Mouse (Mus musculus): ENCODE results near the gene Gstp1. TPM values are rescaled to one million over a fixed set of nuclear protein-coding genes. Genes with fewer than 3 reads are reported as not detected.

Gene Gstp1
- polyA plus RNA-seq (2021), result 1,288 TPM

DNA sequence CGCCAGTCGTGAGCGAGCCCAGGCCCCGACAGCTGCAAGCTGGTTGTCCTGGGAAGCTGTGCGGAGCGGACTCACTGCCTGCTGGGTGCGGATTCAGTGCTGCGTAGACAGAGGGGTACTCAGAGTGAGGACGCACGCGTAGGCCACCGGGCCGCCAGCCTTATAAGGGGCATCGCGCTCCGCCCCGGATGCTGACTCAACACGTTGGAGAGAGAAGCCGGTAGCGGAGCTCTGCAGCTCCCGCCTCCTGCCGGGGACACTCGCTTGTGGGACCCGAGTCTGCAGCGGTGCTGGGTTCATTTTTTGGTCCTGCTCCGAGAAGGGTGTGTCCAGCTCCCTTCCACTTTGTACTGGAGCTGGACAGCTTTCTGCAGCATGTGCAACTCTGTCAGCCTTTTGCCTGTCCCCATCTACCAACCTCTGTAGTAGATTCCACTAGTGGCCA lies at the start of gene Gstp1:
TSS of gene Gstp1 (minus strand) at position 198 of the 445 bp plus-strand sequence.
- in situ Hi-C loops (cut with MboI; ENCODE audit: low pct_unique_long_range_greater_than_20kb), result no loop called here
- POLR2A ChIA-PET, result interaction anchor here (0.6 to 1.2 kb wide), 3 partner anchors 8 to 187 kb away, joined by 3 to 6 read pairs (median 3); partner anchors contain the start of gene Gstp2
- DNase-seq (ENCODE audit: low read depth, low spot score), result no peak

GRCm38 (mm10) chr19:4087090-4087489 lies 49.3 kb upstream of the Gstp1 start:
- peak; percentile 14 for ATAC-seq
- in situ Hi-C loops (cut with MboI; ENCODE audit: low pct_unique_long_range_greater_than_20kb), result loop anchor here (5.0 kb wide), 2 partner anchors 35 to 70 kb away; no protein-coding TSS in a partner anchor
- POLR2A ChIA-PET, result no interaction called here

More for the DNA sequence above, at the start of gene Gstp1:
- CTCF ChIA-PET, result interaction anchor here (0.7 to 1.5 kb wide), 4 partner anchors 10 to 25 kb away, joined by 3 to 9 read pairs (median 4); partner anchors contain the start of gene Ndufv1
- no peaks in the 10 kb centered on the region for H3K27me3 ChIP-seq
- TF ChIP-seq CTCF (IDR thresholded peaks at IDR 0.05), result no peak
- peak; percentile 72 for ATAC-seq

DNA sequence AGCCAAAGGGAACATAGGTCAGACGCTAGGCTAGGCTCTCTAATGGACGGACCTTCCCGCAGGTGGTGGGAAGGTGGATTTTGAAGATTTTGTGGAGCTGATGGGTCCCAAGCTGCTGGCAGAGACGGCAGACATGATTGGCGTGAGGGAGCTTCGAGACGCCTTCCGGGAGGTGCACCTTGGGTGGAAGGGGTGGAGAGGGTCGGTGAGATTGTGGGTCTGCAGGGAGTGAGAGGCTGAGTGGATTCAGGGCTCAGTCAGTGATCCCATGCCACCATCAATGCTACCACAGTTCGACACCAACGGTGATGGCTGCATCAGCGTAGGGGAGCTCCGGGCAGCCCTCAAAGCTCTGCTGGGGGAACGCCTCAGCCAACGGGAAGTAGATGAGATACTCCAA lies 48.4 kb upstream of the Gstp1 start:
- no peak for ATAC-seq
- no peak for DNase-seq (ENCODE audit: low read depth, low spot score)
- POLR2A ChIA-PET, result no interaction called here
- peaks cover 21% of the 10 kb centered on the region for H3K27me3 ChIP-seq
- TF ChIP-seq CTCF (IDR thresholded peaks at IDR 0.05), result no peak
- in situ Hi-C loops (cut with MboI; ENCODE audit: low pct_unique_long_range_greater_than_20kb), result loop anchor here (5.0 kb wide), 2 partner anchors 34 to 69 kb away; no protein-coding TSS in a partner anchor
- CTCF ChIA-PET, result interaction anchor here (1.0 to 6.1 kb wide), 5 partner anchors 18 to 73 kb away, joined by 3 to 31 read pairs (median 12); partner anchors contain the start of gene Ndufv1

More at GRCm38 (mm10) chr19:4087090-4087489, 49.3 kb upstream of the Gstp1 start:
- peaks cover 16% of the 10 kb centered on the region for H3K27me3 ChIP-seq
- CTCF ChIA-PET, result interaction anchor here (1.0 kb wide), 1 partner anchor 74 kb away, joined by 3 read pairs; the partner anchor contains the start of gene Ndufv1
- DNase-seq (ENCODE audit: low read depth, low spot score), result no peak
- no peak for TF ChIP-seq CTCF (IDR thresholded peaks at IDR 0.05)

- CTCF ChIA-PET, result interaction anchor here (0.6 to 6.1 kb wide), 6 partner anchors 9 to 122 kb away, joined by 3 to 31 read pairs (median 8); no protein-coding TSS in a partner anchor
- in situ Hi-C loops (cut with MboI; ENCODE audit: low pct_unique_long_range_greater_than_20kb), result loop anchor here (5.0 kb wide), 2 partner anchors 33 to 68 kb away; no protein-coding TSS in a partner anchor
- no peak for TF ChIP-seq CTCF (IDR thresholded peaks at IDR 0.05)
- DNase-seq (ENCODE audit: low read depth, low spot score) (no peak), ATAC-seq (no peak)
- peaks cover 21% of the 10 kb centered on the region for H3K27me3 ChIP-seq
- POLR2A ChIA-PET, result interaction anchor here (0.5 kb wide), 1 partner anchor 28 kb away, joined by 4 read pairs; no protein-coding TSS in a partner anchor
These were observed 47.2 kb upstream of the Gstp1 start for GRCm38 (mm10) chr19:4084984-4085383.

- no peak for DNase-seq (ENCODE audit: low read depth, low spot score)
- ATAC-seq, result no peak
- H3K27me3 ChIP-seq, result peaks cover 22% of the 10 kb centered on the region
- CTCF ChIA-PET, result interaction anchor here (1.1 to 6.1 kb wide), 5 partner anchors 11 to 36 kb away, joined by 3 to 31 read pairs (median 12); partner anchors contain the start of gene Cdk2ap2
- no peak for TF ChIP-seq CTCF (IDR thresholded peaks at IDR 0.05)
- POLR2A ChIA-PET, result no interaction called here
- in situ Hi-C loops (cut with MboI; ENCODE audit: low pct_unique_long_range_greater_than_20kb), result no loop called here
These were observed 46.0 kb upstream of the Gstp1 start for GRCm38 (mm10) chr19:4083826-4084225.

DNA sequence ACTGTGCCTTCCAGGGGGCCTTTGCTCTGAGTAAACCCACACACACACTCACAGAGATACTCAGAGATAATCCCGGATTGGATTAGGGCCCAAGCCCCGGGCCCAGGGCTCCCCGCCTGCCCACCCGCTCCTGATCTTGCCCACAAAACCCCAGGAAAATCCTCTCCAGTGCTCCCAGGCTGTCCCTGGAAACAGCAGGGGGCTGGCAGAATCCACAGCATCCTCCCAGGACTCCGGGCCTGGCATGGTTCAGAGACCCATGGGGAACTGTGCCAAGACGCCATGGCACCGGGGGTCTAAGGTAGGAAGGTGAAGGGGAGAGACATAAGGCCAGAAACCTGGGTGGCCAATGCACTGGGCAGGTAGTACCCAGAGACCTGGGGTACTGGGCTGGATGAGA lies 45.5 kb upstream of the Gstp1 start:
- CTCF ChIA-PET, result interaction anchor here (1.1 to 6.1 kb wide), 3 partner anchors 13 to 31 kb away, joined by 3 to 31 read pairs (median 12); partner anchors contain the start of gene Cdk2ap2
- POLR2A ChIA-PET, result no interaction called here
- DNase-seq (ENCODE audit: low read depth, low spot score), result no peak
- in situ Hi-C loops (cut with MboI; ENCODE audit: low pct_unique_long_range_greater_than_20kb), result no loop called here
- ATAC-seq, result no peak
- peaks cover 22% of the 10 kb centered on the region for H3K27me3 ChIP-seq
- no peak for TF ChIP-seq CTCF (IDR thresholded peaks at IDR 0.05)

DNA sequence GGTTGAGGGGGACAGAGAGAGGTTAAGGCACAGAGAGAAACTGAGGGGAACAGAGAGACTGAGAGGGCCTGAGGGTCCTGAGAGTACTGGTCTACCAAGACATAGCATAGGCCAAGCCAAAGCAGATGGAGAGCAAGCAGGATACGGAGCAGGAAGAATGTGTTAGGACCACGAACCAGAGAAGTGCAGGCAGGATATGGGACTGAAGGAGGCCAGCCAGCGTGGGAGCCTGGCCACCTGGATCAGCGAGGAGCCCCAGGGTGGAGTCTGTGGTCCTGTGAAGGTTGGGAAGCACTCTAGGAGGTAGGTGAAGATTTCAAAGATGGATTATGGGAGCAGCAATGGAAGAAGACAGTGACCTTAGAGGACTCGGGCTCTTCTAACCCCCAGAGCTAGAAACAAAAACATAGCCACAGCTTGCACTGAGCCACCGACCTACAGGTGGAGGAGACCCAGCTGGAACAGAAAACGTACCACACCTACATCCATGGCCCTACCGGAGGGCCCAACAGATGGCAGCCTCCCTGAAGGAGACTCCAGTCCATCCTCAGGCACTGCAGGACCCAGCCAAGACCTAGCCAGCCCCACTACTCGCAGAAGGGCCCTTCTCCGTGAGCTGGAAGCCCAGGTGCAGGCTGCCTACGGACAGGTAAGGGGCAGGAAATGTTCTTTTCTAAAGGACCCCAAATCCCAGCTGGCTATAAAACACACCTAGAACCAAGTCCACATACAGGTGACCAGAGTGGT lies 44.6 kb upstream of the Gstp1 start:
- ATAC-seq, result no peak
- in situ Hi-C loops (cut with MboI; ENCODE audit: low pct_unique_long_range_greater_than_20kb), result no loop called here
- no peak for DNase-seq (ENCODE audit: low read depth, low spot score)
- CTCF ChIA-PET, result interaction anchor here (3.7 to 6.1 kb wide), 2 partner anchors 27 to 30 kb away, joined by 12 to 31 read pairs; no protein-coding TSS in a partner anchor
- POLR2A ChIA-PET, result no interaction called here
- TF ChIP-seq CTCF (IDR thresholded peaks at IDR 0.05), result no peak
- H3K27me3 ChIP-seq, result peaks cover 22% of the 10 kb centered on the region

DNA sequence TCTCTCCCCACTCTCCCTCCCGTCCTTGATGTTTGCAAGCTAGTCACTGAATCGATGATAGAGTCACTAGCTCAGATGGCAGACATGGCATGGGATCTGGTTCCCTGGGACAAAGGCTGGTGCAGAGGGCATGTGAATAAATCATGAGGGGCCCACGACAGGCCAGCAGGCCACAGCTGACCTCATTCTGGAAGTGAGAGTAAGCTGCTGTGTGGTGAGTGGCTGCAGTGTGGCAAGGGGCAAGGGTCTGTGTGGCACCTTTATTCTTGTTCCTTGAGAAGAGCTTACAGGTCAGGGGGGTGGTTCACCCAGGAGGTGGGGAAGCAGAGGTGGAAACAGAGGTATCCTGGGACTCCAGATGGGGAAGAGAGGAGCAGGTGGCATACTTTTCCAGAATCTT lies 43.6 kb upstream of the Gstp1 start, which contains the start of gene Cabp2:
TSS of gene Cabp2 (plus strand) at position 185 of the 400 bp plus-strand sequence.
- in situ Hi-C loops (cut with MboI; ENCODE audit: low pct_unique_long_range_greater_than_20kb), result no loop called here
- CTCF ChIA-PET, result interaction anchor here (1.1 to 6.1 kb wide), 2 partner anchors 29 to 31 kb away, joined by 4 to 31 read pairs; no protein-coding TSS in a partner anchor
- no peak for TF ChIP-seq CTCF (IDR thresholded peaks at IDR 0.05)
- POLR2A ChIA-PET, result no interaction called here
- peaks cover 22% of the 10 kb centered on the region for H3K27me3 ChIP-seq
- ATAC-seq, result no peak
- no peak for DNase-seq (ENCODE audit: low read depth, low spot score)

- CTCF ChIA-PET, result interaction anchor here (1.1 to 6.1 kb wide), 2 partner anchors 28 to 30 kb away, joined by 4 to 31 read pairs; no protein-coding TSS in a partner anchor
- in situ Hi-C loops (cut with MboI; ENCODE audit: low pct_unique_long_range_greater_than_20kb), result no loop called here
- TF ChIP-seq CTCF (IDR thresholded peaks at IDR 0.05), result no peak
These were observed 42.8 kb upstream of the Gstp1 start for GRCm38 (mm10) chr19:4080511-4081009.

GRCm38 (mm10) chr19:4079594-4079993 lies 41.8 kb upstream of the Gstp1 start:
- DNase-seq (ENCODE audit: low read depth, low spot score), result no peak
- H3K27me3 ChIP-seq, result peaks cover 22% of the 10 kb centered on the region
- CTCF ChIA-PET, result no interaction called here
- no peak for TF ChIP-seq CTCF (IDR thresholded peaks at IDR 0.05)
- in situ Hi-C loops (cut with MboI; ENCODE audit: low pct_unique_long_range_greater_than_20kb), result no loop called here
- POLR2A ChIA-PET, result no interaction called here
- no peak for ATAC-seq

More at GRCm38 (mm10) chr19:4080511-4081009, 42.8 kb upstream of the Gstp1 start:
- ATAC-seq (no peak), DNase-seq (ENCODE audit: low read depth, low spot score) (no peak)
- POLR2A ChIA-PET, result no interaction called here
- peaks cover 22% of the 10 kb centered on the region for H3K27me3 ChIP-seq
